Mouse (Mus musculus) stomach, embryonic 14.5 days (tissue): ENCODE measurements around the gene S100a4. TPM values are rescaled to one million over a fixed set of nuclear protein-coding genes. Genes with fewer than 3 reads are reported as not detected.

Experiments used
- ATAC-seq: fragments of 200-750 bp; cut with Nextera tagmentation; 2 replicates; pipeline ENCODE4 v1.8.0; 2017; ENCODE audit warnings: low read depth, moderate TSS enrichment; ENCODE audit not compliant: insufficient number of reproducible peaks, insufficient read depth, low FRiP score
- H3K27ac ChIP-seq: fragments of 300-500 bp; sonication (generic); 2 replicates; pipeline ENCODE4 v1.5.1; 2014; ENCODE audit warnings: mild to moderate bottlenecking, low read length, moderate library complexity, mixed read lengths
- H3K27me3 ChIP-seq: fragments of 300-500 bp; sonication (generic); 2 replicates; pipeline ENCODE4 v1.6.1; 2014; ENCODE audit warnings: low read length, control low read depth, mixed read lengths; ENCODE audit not compliant: control insufficient read depth, insufficient read depth
- H3K36me3 ChIP-seq: fragments of 300-500 bp; sonication (generic); 2 replicates; pipeline ENCODE4 v1.6.1; 2014; ENCODE audit warnings: mild to moderate bottlenecking, control low read depth, low read length, moderate library complexity, mixed read lengths; ENCODE audit not compliant: control insufficient read depth, insufficient read depth
- H3K4me1 ChIP-seq: fragments of 300-500 bp; sonication (generic); 2 replicates; pipeline ENCODE4 v1.6.1; 2014; ENCODE audit warnings: low read length, control low read depth, mixed read lengths; ENCODE audit not compliant: control insufficient read depth, insufficient read depth
- H3K4me2 ChIP-seq: fragments of 300-500 bp; sonication (generic); replicated peaks from 2 replicates; pipeline ENCODE4 v1.6.1; 2014; ENCODE audit warnings: low read depth, low read length, control low read depth
- H3K4me3 ChIP-seq: fragments of 300-500 bp; sonication (generic); 2 replicates; pipeline ENCODE4 v1.5.1; 2014; ENCODE audit warnings: low read depth, low read length, control low read depth
- H3K9ac ChIP-seq: fragments of 300-500 bp; sonication (generic); replicated peaks from 2 replicates; pipeline ENCODE4 v1.6.1; 2014; ENCODE audit warnings: low read depth, mild to moderate bottlenecking, control low read depth, low read length, moderate library complexity, mixed read lengths
- H3K9me3 ChIP-seq: fragments of 300-500 bp; sonication (generic); 2 replicates; pipeline ENCODE4 v1.6.1; 2016; ENCODE audit warnings: low read depth, low read length, control low read depth; ENCODE audit not compliant: control insufficient read depth
- polyA plus RNA-seq: library from polyadenylated mRNA; unstranded; fragments of >200 nt; fragmentation: Nextera tagmentation; extraction: Ambion mirVana; gene quantifications from 2 replicates; pipeline ENCODE4 v1.2.1, GENCODE M21; 2014

S100a4 gene
- polyA plus RNA-seq, 1 experiment from 2014 or later: 5.5 TPM

GRCm38 (mm10) chr3:90653717-90654116 lies 50.1 kb downstream of the S100a4 start, which contains the start of gene S100a7a:
Gene S100a7a, plus strand, starts transcription at chr3:90654017.
- Histone ChIP-seq H3K4me1 (no peaks in the 10 kb centered on the region), H3K36me3 (no peaks in the 10 kb centered on the region), H3K9me3 (no peaks in the 10 kb centered on the region), H3K9ac (no peak within 1 kb of the TSS), H3K4me2 (no peak within 1 kb of the TSS), H3K4me3 (no peak within 1 kb of the TSS), H3K27ac (no peak within 1 kb of the TSS), H3K27me3 (no peaks in the 10 kb centered on the region)
- no peak for ATAC-seq

Other genes with a start within 250 kb of the S100a4 start
- gene Slc27a3, start 213.8 kb upstream of the S100a4 start, polyA plus RNA-seq: 11.7 and 13.0 TPM in 2 replicates
- gene Ints3, start 170.1 kb upstream of the S100a4 start, polyA plus RNA-seq: 28.7 and 29.6 TPM in 2 replicates
- 4.6 and 4.8 TPM in 2 replicates for gene Npr1, start 137.9 kb upstream of the S100a4 start, polyA plus RNA-seq
- 208 and 217 TPM in 2 replicates for gene Ilf2, start 127.6 kb upstream of the S100a4 start, polyA plus RNA-seq
- gene Snapin, start 112.7 kb upstream of the S100a4 start, polyA plus RNA-seq: 81.2 and 88.0 TPM in 2 replicates
- gene Chtop, start 94.3 kb upstream of the S100a4 start, polyA plus RNA-seq: 97.4 and 98.2 TPM in 2 replicates
- 46.8 and 48.5 TPM in 2 replicates for gene S100a1, start 89.4 kb upstream of the S100a4 start, polyA plus RNA-seq
- 31.2 and 33.5 TPM in 2 replicates for gene S100a13, start 89.3 kb upstream of the S100a4 start, polyA plus RNA-seq
- 14.0 and 17.0 TPM in 2 replicates for gene S100a14, start 76.9 kb upstream of the S100a4 start, polyA plus RNA-seq
- 244 and 247 TPM in 2 replicates for gene S100a16, start 66.5 kb upstream of the S100a4 start, polyA plus RNA-seq
- 0.42 and 0.62 TPM in 2 replicates for gene S100a3, start 43.2 kb upstream of the S100a4 start, polyA plus RNA-seq
- not detected in 2 replicates for gene S100a2, start 13.5 kb upstream of the S100a4 start, polyA plus RNA-seq
- not detected in 2 replicates for gene Gm42674, start 1.9 kb upstream of the S100a4 start, polyA plus RNA-seq
- gene S100a5, start 4.8 kb downstream of the S100a4 start, polyA plus RNA-seq: 0.71 TPM in 1 of 2 replicates, not detected in the other
- 418 and 466 TPM in 2 replicates for gene S100a6, start 9.1 kb downstream of the S100a4 start, polyA plus RNA-seq
- gene S100a7a, start 50.2 kb downstream of the S100a4 start, polyA plus RNA-seq: not detected in 2 replicates
- 58.0 and 73.3 TPM in 2 replicates for gene S100a8, start 65.2 kb downstream of the S100a4 start, polyA plus RNA-seq
- 41.0 and 53.5 TPM in 2 replicates for gene S100a9, start 92.0 kb downstream of the S100a4 start, polyA plus RNA-seq
- not detected in 2 replicates for gene Pglyrp4, start 123.1 kb downstream of the S100a4 start, polyA plus RNA-seq
- gene Gm5849, start 174.1 kb downstream of the S100a4 start, polyA plus RNA-seq: not detected in 2 replicates